Mouse (Mus musculus) heart, embryonic 10.5 days (tissue): ENCODE measurements around the gene Hemk1. TPM values are rescaled to one million over a fixed set of nuclear protein-coding genes. Genes with fewer than 3 reads are reported as not detected.
A peak's percentile ranks its signal among the peaks of the same experiment; 100 is the strongest.
"Not testable (repeated sequence)": the region's sequence is repeated elsewhere in the genome, so short reads cannot be mapped to it uniquely, and the experiment has no call there.

Experiments
- DNase-seq: peaks from one replicate; pipeline ENCODE4 v3.0.0-alpha.2; 2017; ENCODE audit warnings: low spot score
- H3K27ac ChIP-seq: fragments of 300-500 bp; sonication (generic); 2 replicates; pipeline ENCODE4 v1.5.1; 2016; ENCODE audit warnings: mild to moderate bottlenecking
- H3K27me3 ChIP-seq: fragments of 300-500 bp; sonication (generic); 2 replicates; pipeline ENCODE4 v1.6.1; 2016; ENCODE audit warnings: mild to moderate bottlenecking; ENCODE audit not compliant: poor library complexity, insufficient read depth, severe bottlenecking
- H3K36me3 ChIP-seq: fragments of 300-500 bp; sonication (generic); 2 replicates; pipeline ENCODE4 v1.6.1; 2016; ENCODE audit warnings: mild to moderate bottlenecking, moderate library complexity
- H3K4me1 ChIP-seq: fragments of 300-500 bp; sonication (generic); 2 replicates; pipeline ENCODE4 v1.6.1; 2016; ENCODE audit warnings: mild to moderate bottlenecking
- H3K4me3 ChIP-seq: fragments of 300-500 bp; sonication (generic); 2 replicates; pipeline ENCODE4 v1.5.1; 2016; ENCODE audit warnings: mild to moderate bottlenecking, moderate library complexity
- H3K9me3 ChIP-seq: fragments of 300-500 bp; sonication (generic); 2 replicates; pipeline ENCODE4 v1.6.1; 2016; ENCODE audit warnings: mild to moderate bottlenecking, moderate library complexity
- WGBS: fragments of 180-500 bp; shearing (Covaris S2); methylation state at CpG from one replicate; pipeline ENCODE4 v1.1.7; 2016; 5-methylcytosine and 5-hydroxymethylcytosine counted together
- polyA plus RNA-seq: library from polyadenylated mRNA; unstranded; fragments of >200 nt; fragmentation: Nextera tagmentation; extraction: Ambion mirVana; gene quantifications from 2 replicates; pipeline ENCODE4 v1.2.1, GENCODE M21; 2016

The Hemk1 gene
- polyA plus RNA-seq, 1 experiment from 2014 or later: 13.4 TPM

GRCm38 (mm10) chr9:107312811-107313584 lies 25.2 kb downstream of the Hemk1 start:
- H3K27me3 ChIP-seq: no peaks in the 10 kb centered on the region
- 63% methylated on average over 10 of the region's 10 CpGs for WGBS
- H3K9me3 ChIP-seq: no peaks in the 10 kb centered on the region
- DNase-seq: no peak
- no peaks in the 10 kb centered on the region for H3K36me3 ChIP-seq
- H3K27ac ChIP-seq: no peak overlapping the region
- H3K4me1 ChIP-seq: peaks cover 27% of the 10 kb centered on the region
- H3K4me3 ChIP-seq: no peak overlapping the region

GRCm38 (mm10) chr9:107309600-107309999 lies 28.6 kb downstream of the Hemk1 start:
- Histone ChIP-seq H3K27me3 (no peaks in the 10 kb centered on the region), H3K36me3 (no peaks in the 10 kb centered on the region), H3K27ac (peak overlapping the region; percentile 8; the same call in 1 of the 2 replicates), H3K4me1 (peaks cover 54% of the 10 kb centered on the region), H3K9me3 (no peaks in the 10 kb centered on the region), H3K4me3 (no peak overlapping the region)
- 52% methylated on average over 5 of the region's 5 CpGs for WGBS
- DNase-seq: no peak

- no peak for DNase-seq
- Histone ChIP-seq H3K4me3 (no peak overlapping the region), H3K27ac (peak overlapping the region; percentile 8; the same call in 1 of the 2 replicates), H3K9me3 (no peaks in the 10 kb centered on the region), H3K4me1 (peaks cover 54% of the 10 kb centered on the region), H3K36me3 (no peaks in the 10 kb centered on the region), H3K27me3 (no peaks in the 10 kb centered on the region)
- 61% methylated on average over 9 of the region's 9 CpGs for WGBS
Observed at GRCm38 (mm10) chr9:107309171-107309570, 29.0 kb downstream of the Hemk1 start.

GRCm38 (mm10) chr9:107308346-107309000 lies 29.7 kb downstream of the Hemk1 start:
- Histone ChIP-seq H3K4me1 (peaks cover 55% of the 10 kb centered on the region), H3K9me3 (no peaks in the 10 kb centered on the region), H3K36me3 (no peaks in the 10 kb centered on the region), H3K27ac (peak overlapping the region; percentile 63), H3K27me3 (no peaks in the 10 kb centered on the region), H3K4me3 (no peak overlapping the region)
- 88% methylated on average over 9 of the region's 9 CpGs for WGBS
- DNase-seq: no peak

GRCm38 (mm10) chr9:107307886-107308285 lies 30.3 kb downstream of the Hemk1 start:
- WGBS: 60% methylated on average over 12 of the region's 12 CpGs
- DNase-seq: no peak
- Histone ChIP-seq H3K4me3 (no peak overlapping the region), H3K27ac (peak overlapping the region; percentile 63), H3K27me3 (no peaks in the 10 kb centered on the region), H3K4me1 (peaks cover 57% of the 10 kb centered on the region), H3K9me3 (no peaks in the 10 kb centered on the region), H3K36me3 (no peaks in the 10 kb centered on the region)

GRCm38 (mm10) chr9:107307099-107307872 lies 30.9 kb downstream of the Hemk1 start:
- Histone ChIP-seq H3K9me3 (no peaks in the 10 kb centered on the region), H3K4me3 (no peak overlapping the region), H3K36me3 (no peaks in the 10 kb centered on the region), H3K4me1 (peaks cover 56% of the 10 kb centered on the region), H3K27ac (peak overlapping the region; percentile 63), H3K27me3 (no peaks in the 10 kb centered on the region)
- DNase-seq: no peak
- WGBS: 59% methylated on average over 11 of the region's 11 CpGs

- H3K27ac ChIP-seq, H3K27me3 ChIP-seq, H3K4me3 ChIP-seq, H3K9me3 ChIP-seq, H3K36me3 ChIP-seq, DNase-seq: not testable (repeated sequence)
- WGBS: 85% methylated on average over 1 of the region's 1 CpGs
- H3K4me1 ChIP-seq: peaks cover 62% of the 10 kb centered on the region
Observed at GRCm38 (mm10) chr9:107306673-107307072, 31.5 kb downstream of the Hemk1 start.

- Histone ChIP-seq H3K27me3 (no peaks in the 10 kb centered on the region), H3K27ac (peak overlapping the region; percentile 37; the same call in 1 of the 2 replicates), H3K9me3 (no peaks in the 10 kb centered on the region), H3K4me1 (peaks cover 69% of the 10 kb centered on the region), H3K4me3 (no peak overlapping the region), H3K36me3 (peaks cover 14% of the 10 kb centered on the region)
- WGBS: 54% methylated on average over 13 of the region's 13 CpGs
- no peak for DNase-seq
Observed at GRCm38 (mm10) chr9:107305601-107306542, 32.3 kb downstream of the Hemk1 start.

- Histone ChIP-seq H3K4me3 (no peak overlapping the region), H3K27ac (peak overlapping the region; percentile 37; the same call in 1 of the 2 replicates), H3K9me3 (no peaks in the 10 kb centered on the region), H3K27me3 (no peaks in the 10 kb centered on the region), H3K4me1 (peaks cover 74% of the 10 kb centered on the region), H3K36me3 (peaks cover 20% of the 10 kb centered on the region)
- WGBS: 77% methylated on average over 4 of the region's 4 CpGs
- no peak for DNase-seq
Observed at GRCm38 (mm10) chr9:107305012-107305411, 33.1 kb downstream of the Hemk1 start.

GRCm38 (mm10) chr9:107304383-107304782 lies 33.8 kb downstream of the Hemk1 start:
- Histone ChIP-seq H3K27me3 (no peaks in the 10 kb centered on the region), H3K9me3 (no peaks in the 10 kb centered on the region), H3K27ac (no peak overlapping the region), H3K4me3 (no peak overlapping the region), H3K36me3 (peaks cover 20% of the 10 kb centered on the region), H3K4me1 (peaks cover 68% of the 10 kb centered on the region)
- DNase-seq: no peak
- WGBS: 85% methylated on average over 3 of the region's 3 CpGs

GRCm38 (mm10) chr9:107303900-107304299 lies 34.2 kb downstream of the Hemk1 start:
- Histone ChIP-seq H3K4me1 (peaks cover 68% of the 10 kb centered on the region), H3K9me3 (no peaks in the 10 kb centered on the region)
- WGBS: 81% methylated on average over 5 of the region's 5 CpGs

More at GRCm38 (mm10) chr9:107303900-107304299, 34.2 kb downstream of the Hemk1 start:
- no peak for DNase-seq
- H3K4me3 ChIP-seq: no peak overlapping the region
- H3K27me3 ChIP-seq: no peaks in the 10 kb centered on the region
- H3K27ac ChIP-seq: no peak overlapping the region
- peaks cover 20% of the 10 kb centered on the region for H3K36me3 ChIP-seq
